Mouse (Mus musculus): ENCODE data around the gene Stpg1. TPM values are rescaled to one million over a fixed set of nuclear protein-coding genes. Genes with fewer than 3 reads are reported as not detected.

Gene Stpg1
- polyA plus RNA-seq, 1 experiment: 0.41 TPM

GRCm38 (mm10) chr4:135485086-135485485 is 9.5 kb upstream of the Stpg1 start:
- Histone ChIP-seq H3K4me1 (ENCODE audit: control insufficient read depth, insufficient read depth, low read length) (no peaks in the 10 kb centered on the region), H3K36me3 (ENCODE audit: control insufficient read depth, insufficient read depth, low read length) (no peaks in the 10 kb centered on the region), H3K4me3 (ENCODE audit: insufficient read depth, low read depth, low read length) (no peak overlapping the region), H3K27me3 (replicated peaks; ENCODE audit: control insufficient read depth, insufficient read depth, low read length) (no peaks in the 10 kb centered on the region), H3K27ac (ENCODE audit: insufficient read depth, low read depth, low read length) (no peak overlapping the region)
- no peak for DNase-seq
- 50% methylated on average over 10 of the region's 10 CpGs for WGBS
- TF ChIP-seq CTCF (conservative IDR thresholded peaks at IDR 0.05; ENCODE audit: insufficient read depth, insufficient read length, low read depth, low read length) (no peak), POLR2A (IDR thresholded peaks at IDR 0.05; ENCODE audit: low read depth, low read length) (no peak)

- peak; percentile 49 for DNase-seq
- Histone ChIP-seq H3K27ac (ENCODE audit: insufficient read depth, low read depth, low read length) (no peak overlapping the region), H3K27me3 (replicated peaks; ENCODE audit: control insufficient read depth, insufficient read depth, low read length) (no peaks in the 10 kb centered on the region), H3K4me3 (ENCODE audit: insufficient read depth, low read depth, low read length) (no peak overlapping the region), H3K4me1 (ENCODE audit: control insufficient read depth, insufficient read depth, low read length) (no peaks in the 10 kb centered on the region), H3K36me3 (ENCODE audit: control insufficient read depth, insufficient read depth, low read length) (no peaks in the 10 kb centered on the region; the same call in 1 of the 2 replicates)
- WGBS: 74% methylated on average over 11 of the region's 11 CpGs
- TF ChIP-seq CTCF (conservative IDR thresholded peaks at IDR 0.05; ENCODE audit: insufficient read depth, insufficient read length, low read depth, low read length) (no peak), POLR2A (IDR thresholded peaks at IDR 0.05; ENCODE audit: low read depth, low read length) (no peak)
Measured at GRCm38 (mm10) chr4:135486352-135486751, 8.2 kb upstream of the Stpg1 start.

DNA sequence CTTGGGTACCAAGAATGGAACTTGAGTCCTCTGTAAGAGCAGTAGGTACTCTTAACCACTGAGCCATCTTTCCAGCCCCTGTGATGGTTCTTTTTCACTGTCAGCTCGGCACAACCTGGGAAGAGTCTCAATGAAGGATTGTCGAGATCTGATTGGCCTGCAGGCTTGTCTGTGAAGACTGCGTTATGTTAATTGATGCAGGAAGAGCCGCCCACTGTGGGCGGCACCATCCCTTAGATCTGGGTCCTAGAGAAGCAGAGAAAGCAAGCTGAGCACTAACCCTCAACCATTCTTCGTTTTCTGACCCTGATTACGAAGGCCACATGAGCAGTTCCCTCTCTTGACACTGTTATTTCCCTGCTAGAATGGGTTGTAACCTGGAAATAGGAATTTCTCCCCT is 5.3 kb upstream of the Stpg1 start:
- 96% methylated on average over 7 of the region's 7 CpGs for WGBS
- no peak for TF ChIP-seq POLR2A (IDR thresholded peaks at IDR 0.05; ENCODE audit: low read depth, low read length)
- TF ChIP-seq CTCF (conservative IDR thresholded peaks at IDR 0.05; ENCODE audit: insufficient read depth, insufficient read length, low read depth, low read length): no peak
- no peak for DNase-seq
- no peaks in the 10 kb centered on the region for H3K27me3 ChIP-seq (replicated peaks; ENCODE audit: control insufficient read depth, insufficient read depth, low read length)
- no peak overlapping the region for H3K4me3 ChIP-seq (ENCODE audit: insufficient read depth, low read depth, low read length)
- no peaks in the 10 kb centered on the region; the same call in 1 of the 2 replicates for H3K36me3 ChIP-seq (ENCODE audit: control insufficient read depth, insufficient read depth, low read length)
- H3K4me1 ChIP-seq (ENCODE audit: control insufficient read depth, insufficient read depth, low read length): 0 out of 2 replicates have a peak, but pooled peaks cover 4% of the 10 kb centered on the region
- no peak overlapping the region for H3K27ac ChIP-seq (ENCODE audit: insufficient read depth, low read depth, low read length)

GRCm38 (mm10) chr4:135493271-135493670 is 1.3 kb upstream of the Stpg1 start:
- TF ChIP-seq CTCF (conservative IDR thresholded peaks at IDR 0.05; ENCODE audit: insufficient read depth, insufficient read length, low read depth, low read length): no peak
- no peak for TF ChIP-seq POLR2A (IDR thresholded peaks at IDR 0.05; ENCODE audit: low read depth, low read length)
- H3K27me3 ChIP-seq (replicated peaks; ENCODE audit: control insufficient read depth, insufficient read depth, low read length): no peaks in the 10 kb centered on the region
- no peaks in the 10 kb centered on the region; the same call in 1 of the 2 replicates for H3K36me3 ChIP-seq (ENCODE audit: control insufficient read depth, insufficient read depth, low read length)
- 44% methylated on average over 4 of the region's 4 CpGs for WGBS
- peak overlapping the region; percentile 78 for H3K4me3 ChIP-seq (ENCODE audit: insufficient read depth, low read depth, low read length)
- no peak overlapping the region for H3K27ac ChIP-seq (ENCODE audit: insufficient read depth, low read depth, low read length)
- H3K4me1 ChIP-seq (ENCODE audit: control insufficient read depth, insufficient read depth, low read length): peaks cover 7% of the 10 kb centered on the region; the same call in 1 of the 2 replicates
- no peak for DNase-seq

DNA sequence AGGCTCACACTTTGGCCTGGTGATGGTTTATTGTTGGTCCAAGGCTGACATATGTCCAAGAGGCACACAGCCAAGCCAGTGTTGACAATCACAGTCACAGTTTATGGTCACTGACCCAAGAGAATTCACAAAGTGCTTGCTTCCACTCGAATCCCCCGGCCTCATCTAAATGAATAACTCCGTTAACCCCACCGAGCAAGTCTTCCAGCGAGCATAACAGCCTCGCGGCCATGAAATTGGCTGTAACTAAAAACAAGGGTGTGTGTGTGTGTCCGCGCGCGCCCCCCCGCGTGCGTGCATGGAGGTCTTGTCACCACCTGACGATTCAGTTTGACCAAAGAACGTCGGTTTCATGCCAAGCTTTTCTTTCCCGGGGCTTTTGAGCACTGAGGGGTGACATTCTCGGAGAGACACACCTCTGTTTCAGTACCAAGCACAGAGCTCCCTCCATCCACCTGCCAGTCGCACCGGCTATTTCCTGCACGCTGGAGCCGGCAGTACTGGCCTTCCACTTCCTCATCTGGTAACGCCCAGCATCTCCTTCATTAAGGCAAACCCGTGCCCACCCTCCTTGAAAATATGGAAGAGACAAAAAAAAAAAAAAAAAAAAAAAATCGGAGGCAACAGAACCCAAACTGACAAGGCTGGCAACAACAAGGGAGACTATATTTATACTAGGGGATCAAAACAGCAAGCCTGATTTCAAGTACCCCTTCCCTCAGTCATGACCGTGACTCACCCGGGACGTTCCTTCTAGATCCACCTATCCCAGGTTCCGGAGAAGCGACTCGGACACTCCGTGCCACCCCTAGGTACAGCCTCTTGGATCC is 684 bp upstream of the Stpg1 start:
- under 1% methylated on average over 33 of the region's 33 CpGs for WGBS
- H3K4me1 ChIP-seq (ENCODE audit: control insufficient read depth, insufficient read depth, low read length): peaks cover 7% of the 10 kb centered on the region; the same call in 1 of the 2 replicates
- TF ChIP-seq POLR2A (IDR thresholded peaks at IDR 0.05; ENCODE audit: low read depth, low read length) (no peak), CTCF (conservative IDR thresholded peaks at IDR 0.05; ENCODE audit: insufficient read depth, insufficient read length, low read depth, low read length) (0 out of 2 replicates have a peak, but pooled peaks have one; percentile 20)
- DNase-seq: peak; percentile 55
- no peaks in the 10 kb centered on the region for H3K27me3 ChIP-seq (replicated peaks; ENCODE audit: control insufficient read depth, insufficient read depth, low read length)
- no peaks in the 10 kb centered on the region; the same call in 1 of the 2 replicates for H3K36me3 ChIP-seq (ENCODE audit: control insufficient read depth, insufficient read depth, low read length)
- H3K27ac ChIP-seq (ENCODE audit: insufficient read depth, low read depth, low read length): peak overlapping the region; percentile 59; the same call in 1 of the 2 replicates
- H3K4me3 ChIP-seq (ENCODE audit: insufficient read depth, low read depth, low read length): peak overlapping the region; percentile 78

- peak overlapping the region; percentile 78 for H3K4me3 ChIP-seq (ENCODE audit: insufficient read depth, low read depth, low read length)
- no peaks in the 10 kb centered on the region; the same call in 1 of the 2 replicates for H3K36me3 ChIP-seq (ENCODE audit: control insufficient read depth, insufficient read depth, low read length)
- TF ChIP-seq POLR2A (IDR thresholded peaks at IDR 0.05; ENCODE audit: low read depth, low read length): no peak
- TF ChIP-seq CTCF (conservative IDR thresholded peaks at IDR 0.05; ENCODE audit: insufficient read depth, insufficient read length, low read depth, low read length): no peak
- peaks cover 7% of the 10 kb centered on the region; the same call in 1 of the 2 replicates for H3K4me1 ChIP-seq (ENCODE audit: control insufficient read depth, insufficient read depth, low read length)
- 23% methylated on average over 9 of the region's 9 CpGs for WGBS
- no peak for DNase-seq
- peak overlapping the region; percentile 53 for H3K27ac ChIP-seq (ENCODE audit: insufficient read depth, low read depth, low read length)
- H3K27me3 ChIP-seq (replicated peaks; ENCODE audit: control insufficient read depth, insufficient read depth, low read length): no peaks in the 10 kb centered on the region
Measured at GRCm38 (mm10) chr4:135495397-135495791, 804 bp downstream of the Stpg1 start.

DNA sequence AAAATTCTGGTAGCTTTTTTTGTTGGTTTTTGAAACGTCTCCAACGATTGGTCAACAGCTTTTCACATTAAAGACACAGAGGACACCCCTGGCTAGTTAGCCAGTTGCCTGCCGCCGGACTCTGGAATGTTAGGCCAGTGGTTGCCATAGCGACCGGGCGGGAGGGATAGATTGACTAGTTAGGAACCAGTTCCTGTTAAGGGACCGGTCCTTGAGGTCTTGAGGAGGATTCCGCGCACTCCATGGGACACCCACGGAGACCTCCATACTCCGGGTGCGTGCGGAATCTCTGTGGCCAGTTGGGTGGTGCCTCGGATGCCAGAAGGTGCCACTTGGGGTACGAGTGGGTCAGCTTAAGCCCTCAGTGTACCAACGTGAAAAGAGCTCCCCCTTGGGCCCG is 1.2 kb downstream of the Stpg1 start:
- peak overlapping the region; percentile 43 for H3K4me3 ChIP-seq (ENCODE audit: insufficient read depth, low read depth, low read length)

More for the DNA sequence above, 1.2 kb downstream of the Stpg1 start:
- TF ChIP-seq POLR2A (IDR thresholded peaks at IDR 0.05; ENCODE audit: low read depth, low read length): no peak
- no peak for TF ChIP-seq CTCF (conservative IDR thresholded peaks at IDR 0.05; ENCODE audit: insufficient read depth, insufficient read length, low read depth, low read length)
- Histone ChIP-seq H3K4me1 (ENCODE audit: control insufficient read depth, insufficient read depth, low read length) (peaks cover 7% of the 10 kb centered on the region; the same call in 1 of the 2 replicates), H3K27me3 (replicated peaks; ENCODE audit: control insufficient read depth, insufficient read depth, low read length) (no peaks in the 10 kb centered on the region), H3K27ac (ENCODE audit: insufficient read depth, low read depth, low read length) (peak overlapping the region; percentile 53; the same call in 1 of the 2 replicates), H3K36me3 (ENCODE audit: control insufficient read depth, insufficient read depth, low read length) (no peaks in the 10 kb centered on the region; the same call in 1 of the 2 replicates)
- peak; percentile 94 for DNase-seq
- WGBS: 19% methylated on average over 18 of the region's 18 CpGs
